Mouse (Mus musculus): ENCODE measurements around the gene Grcc10.
A peak's percentile ranks its signal among the peaks of the same experiment; 100 is the strongest.

Gene Grcc10

GRCm38 (mm10) chr6:124740888-124741761 lies at the start of gene Grcc10:
Grcc10 (minus strand) TSS chr6:124741374.
- peak; percentile 87 for DNase-seq (ENCODE audit: low spot score)

GRCm38 (mm10) chr6:124790121-124790520 lies 48.9 kb upstream of the Grcc10 start:
- DNase-seq (ENCODE audit: low spot score): no peak

GRCm38 (mm10) chr6:124789519-124789918 lies 48.3 kb upstream of the Grcc10 start:
- no peak for DNase-seq (ENCODE audit: low spot score)

GRCm38 (mm10) chr6:124787722-124788121 lies 46.5 kb upstream of the Grcc10 start:
- no peak for DNase-seq (ENCODE audit: low spot score)

- no peak for DNase-seq (ENCODE audit: low spot score)
These were observed 45.7 kb upstream of the Grcc10 start for GRCm38 (mm10) chr6:124786756-124787420.

- no peak for DNase-seq (ENCODE audit: low spot score)
These were observed 41.3 kb upstream of the Grcc10 start for GRCm38 (mm10) chr6:124782436-124782835.

- DNase-seq (ENCODE audit: low spot score): no peak
These were observed 39.7 kb upstream of the Grcc10 start for GRCm38 (mm10) chr6:124780917-124781316.

GRCm38 (mm10) chr6:124779984-124780416 lies 38.8 kb upstream of the Grcc10 start:
- DNase-seq (ENCODE audit: low spot score): no peak

- no peak for DNase-seq (ENCODE audit: low spot score)
These were observed 38.2 kb upstream of the Grcc10 start, which contains the start of gene Lrrc23 for GRCm38 (mm10) chr6:124779222-124779983. Lrrc23 (minus strand) TSS chr6:124779727.

GRCm38 (mm10) chr6:124770511-124770910 lies 29.3 kb upstream of the Grcc10 start:
- no peak for DNase-seq (ENCODE audit: low spot score)

- DNase-seq (ENCODE audit: low spot score): no peak
These were observed 28.8 kb upstream of the Grcc10 start for GRCm38 (mm10) chr6:124770013-124770412.

GRCm38 (mm10) chr6:124769101-124769765 lies 28.1 kb upstream of the Grcc10 start, which contains the start of gene Eno2:
Eno2 (minus strand) TSS chr6:124769673.
- DNase-seq (ENCODE audit: low spot score): no peak

- no peak for DNase-seq (ENCODE audit: low spot score)
These were observed 27.5 kb upstream of the Grcc10 start for GRCm38 (mm10) chr6:124768704-124769044.

GRCm38 (mm10) chr6:124767920-124768703 lies 26.9 kb upstream of the Grcc10 start:
- DNase-seq (ENCODE audit: low spot score): no peak

- DNase-seq (ENCODE audit: low spot score): no peak
These were observed 26.4 kb upstream of the Grcc10 start for GRCm38 (mm10) chr6:124767536-124767919.

GRCm38 (mm10) chr6:124765951-124766350 lies 24.8 kb upstream of the Grcc10 start:
- DNase-seq (ENCODE audit: low spot score): no peak

GRCm38 (mm10) chr6:124759259-124759658 lies 18.1 kb upstream of the Grcc10 start:
- peak; percentile 65 for DNase-seq (ENCODE audit: low spot score)

- no peak for DNase-seq (ENCODE audit: low spot score)
These were observed 17.7 kb upstream of the Grcc10 start for GRCm38 (mm10) chr6:124758849-124759232.

GRCm38 (mm10) chr6:124757909-124758848 lies 17.0 kb upstream of the Grcc10 start:
- no peak for DNase-seq (ENCODE audit: low spot score)

GRCm38 (mm10) chr6:124757351-124757880 lies 16.2 kb upstream of the Grcc10 start:
- no peak for DNase-seq (ENCODE audit: low spot score)
